Mouse (Mus musculus): ENCODE results near the gene Phf13. TPM values are rescaled to one million over a fixed set of nuclear protein-coding genes. Genes with fewer than 3 reads are reported as not detected.

The Phf13 gene
- polyA plus RNA-seq, 1 experiment from 2014 or later, result 22.8 TPM

GRCm38 (mm10) chr4:152010091-152010706 is 14.1 kb upstream of the Phf13 start:
- WGBS, result 3% methylated on average over 10 of the region's 10 CpGs
- Histone ChIP-seq H3K4me3 (ENCODE audit: low read depth, low read length) (peak overlapping the region; percentile 68), H3K36me3 (ENCODE audit: control insufficient read depth, insufficient read depth, low read length) (peaks cover 13% of the 10 kb centered on the region; the same call in 1 of the 2 replicates), H3K4me2 (replicated peaks; ENCODE audit: low read depth, low read length) (peak overlapping the region; percentile 100), H3K4me1 (ENCODE audit: control insufficient read depth, insufficient read depth, low read length) (peaks cover 34% of the 10 kb centered on the region), H3K27me3 (ENCODE audit: control insufficient read depth, insufficient read depth, low read length) (no peaks in the 10 kb centered on the region), H3K9me3 (ENCODE audit: control insufficient read depth, low read depth, low read length) (no peaks in the 10 kb centered on the region), H3K27ac (ENCODE audit: low read length) (peak overlapping the region; percentile 48; the same call in 1 of the 2 replicates), H3K9ac (replicated peaks; ENCODE audit: low read depth, low read length) (peak overlapping the region; percentile 62)
- ATAC-seq (ENCODE audit: insufficient number of reproducible peaks, insufficient read depth, low FRiP score, low read depth), result peak; percentile 9; the same call in 1 of the 2 replicates

DNA sequence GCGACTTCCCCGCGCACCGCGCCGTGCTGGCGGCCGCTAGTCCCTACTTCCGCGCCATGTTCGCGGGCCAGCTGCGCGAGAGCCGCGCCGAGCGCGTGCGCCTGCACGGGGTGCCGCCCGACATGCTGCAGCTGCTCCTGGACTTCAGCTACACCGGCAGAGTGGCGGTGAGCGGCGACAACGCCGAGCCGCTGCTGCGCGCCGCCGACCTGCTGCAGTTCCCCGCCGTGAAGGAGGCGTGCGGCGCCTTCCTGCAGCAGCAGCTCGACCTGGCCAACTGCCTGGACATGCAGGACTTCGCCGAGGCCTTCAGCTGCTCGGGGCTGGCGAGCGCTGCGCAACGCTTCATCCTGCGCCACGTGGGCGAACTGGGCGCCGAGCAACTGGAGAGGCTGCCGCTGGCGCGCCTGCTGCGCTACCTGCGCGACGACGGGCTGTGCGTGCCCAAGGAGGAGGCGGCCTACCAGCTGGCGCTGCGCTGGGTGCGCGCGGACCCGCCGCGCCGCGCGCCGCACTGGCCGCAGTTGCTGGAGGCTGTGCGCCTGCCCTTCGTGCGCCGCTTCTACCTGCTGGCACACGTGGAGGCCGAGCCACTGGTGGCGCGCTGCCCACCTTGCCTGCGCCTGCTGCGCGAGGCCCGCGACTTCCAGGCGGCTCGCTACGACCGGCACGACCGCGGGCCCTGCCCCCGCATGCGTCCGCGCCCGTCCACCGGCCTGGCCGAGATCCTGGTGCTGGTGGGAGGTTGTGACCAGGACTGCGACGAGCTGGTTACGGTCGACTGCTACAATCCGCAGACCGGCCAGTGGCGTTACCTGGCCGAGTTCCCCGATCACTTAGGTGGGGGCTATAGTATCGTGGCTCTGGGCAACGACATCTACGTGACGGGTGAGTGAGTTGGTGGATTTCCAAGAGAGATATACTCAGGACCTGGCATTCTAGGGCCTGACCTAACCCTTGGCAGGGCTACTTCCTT is 13.3 kb upstream of the Phf13 start:
- Histone ChIP-seq H3K36me3 (ENCODE audit: control insufficient read depth, insufficient read depth, low read length) (peaks cover 8% of the 10 kb centered on the region; the same call in 1 of the 2 replicates), H3K27me3 (ENCODE audit: control insufficient read depth, insufficient read depth, low read length) (no peaks in the 10 kb centered on the region), H3K9me3 (ENCODE audit: control insufficient read depth, low read depth, low read length) (no peaks in the 10 kb centered on the region), H3K4me2 (replicated peaks; ENCODE audit: low read depth, low read length) (peak overlapping the region; percentile 100), H3K9ac (replicated peaks; ENCODE audit: low read depth, low read length) (peak overlapping the region; percentile 62), H3K27ac (ENCODE audit: low read length) (peak overlapping the region; percentile 88), H3K4me1 (ENCODE audit: control insufficient read depth, insufficient read depth, low read length) (peaks cover 34% of the 10 kb centered on the region), H3K4me3 (ENCODE audit: low read depth, low read length) (peak overlapping the region; percentile 68)
- under 1% methylated on average over 115 of the region's 115 CpGs for WGBS
- peak; percentile 59 for ATAC-seq (ENCODE audit: insufficient number of reproducible peaks, insufficient read depth, low FRiP score, low read depth)

DNA sequence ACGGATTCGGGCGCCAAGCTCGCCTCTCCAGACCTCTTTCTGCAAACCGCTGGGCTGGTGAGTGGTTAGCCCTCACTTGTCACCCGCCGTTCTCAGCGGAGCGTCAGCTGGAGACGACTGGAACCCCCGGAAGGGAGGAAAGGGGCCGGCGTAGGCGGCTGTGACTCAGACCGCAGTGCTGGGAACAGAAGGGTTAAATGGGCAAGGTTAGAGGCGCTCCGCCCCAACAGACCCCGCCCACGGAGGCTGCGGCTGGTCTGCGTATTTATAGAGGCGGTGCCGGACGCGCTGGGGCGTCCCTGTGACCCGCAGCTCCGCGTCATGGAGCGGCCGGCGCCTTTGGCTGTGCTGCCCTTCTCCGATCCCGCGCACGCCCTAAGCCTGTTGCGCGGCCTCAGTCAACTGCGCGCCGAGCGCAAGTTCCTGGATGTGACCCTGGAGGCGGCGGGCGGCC is 12.6 kb upstream of the Phf13 start, which contains the start of gene Klhl21:
Gene Klhl21, plus strand, starts transcription at position 182 of the 454 bp plus-strand sequence.
- peak; percentile 90 for ATAC-seq (ENCODE audit: insufficient number of reproducible peaks, insufficient read depth, low FRiP score, low read depth)
- under 1% methylated on average over 45 of the region's 45 CpGs for WGBS
- Histone ChIP-seq H3K9ac (replicated peaks; ENCODE audit: low read depth, low read length) (peak within 1 kb of the TSS; percentile 62), H3K4me1 (ENCODE audit: control insufficient read depth, insufficient read depth, low read length) (peaks cover 34% of the 10 kb centered on the region), H3K27ac (ENCODE audit: low read length) (peak within 1 kb of the TSS; percentile 88), H3K9me3 (ENCODE audit: control insufficient read depth, low read depth, low read length) (no peaks in the 10 kb centered on the region), H3K36me3 (ENCODE audit: control insufficient read depth, insufficient read depth, low read length) (peaks cover 6% of the 10 kb centered on the region; the same call in 1 of the 2 replicates), H3K4me3 (ENCODE audit: low read depth, low read length) (peak within 1 kb of the TSS; percentile 68), H3K27me3 (ENCODE audit: control insufficient read depth, insufficient read depth, low read length) (no peaks in the 10 kb centered on the region), H3K4me2 (replicated peaks; ENCODE audit: low read depth, low read length) (peak within 1 kb of the TSS; percentile 100)

- peak overlapping the region; percentile 100 for H3K4me2 ChIP-seq (replicated peaks; ENCODE audit: low read depth, low read length)
- peak overlapping the region; percentile 88 for H3K27ac ChIP-seq (ENCODE audit: low read length)
- WGBS, result 1% methylated on average over 14 of the region's 14 CpGs
- ATAC-seq (ENCODE audit: insufficient number of reproducible peaks, insufficient read depth, low FRiP score, low read depth), result no peak
- no peaks in the 10 kb centered on the region for H3K9me3 ChIP-seq (ENCODE audit: control insufficient read depth, low read depth, low read length)
- peaks cover 34% of the 10 kb centered on the region for H3K4me1 ChIP-seq (ENCODE audit: control insufficient read depth, insufficient read depth, low read length)
- peaks cover 6% of the 10 kb centered on the region; the same call in 1 of the 2 replicates for H3K36me3 ChIP-seq (ENCODE audit: control insufficient read depth, insufficient read depth, low read length)
- H3K4me3 ChIP-seq (ENCODE audit: low read depth, low read length), result peak overlapping the region; percentile 68
- H3K27me3 ChIP-seq (ENCODE audit: control insufficient read depth, insufficient read depth, low read length), result no peaks in the 10 kb centered on the region
- H3K9ac ChIP-seq (replicated peaks; ENCODE audit: low read depth, low read length), result no peak overlapping the region; the same call in 1 of the 2 replicates
Observed at GRCm38 (mm10) chr4:152008148-152008500, 12.1 kb upstream of the Phf13 start.

DNA sequence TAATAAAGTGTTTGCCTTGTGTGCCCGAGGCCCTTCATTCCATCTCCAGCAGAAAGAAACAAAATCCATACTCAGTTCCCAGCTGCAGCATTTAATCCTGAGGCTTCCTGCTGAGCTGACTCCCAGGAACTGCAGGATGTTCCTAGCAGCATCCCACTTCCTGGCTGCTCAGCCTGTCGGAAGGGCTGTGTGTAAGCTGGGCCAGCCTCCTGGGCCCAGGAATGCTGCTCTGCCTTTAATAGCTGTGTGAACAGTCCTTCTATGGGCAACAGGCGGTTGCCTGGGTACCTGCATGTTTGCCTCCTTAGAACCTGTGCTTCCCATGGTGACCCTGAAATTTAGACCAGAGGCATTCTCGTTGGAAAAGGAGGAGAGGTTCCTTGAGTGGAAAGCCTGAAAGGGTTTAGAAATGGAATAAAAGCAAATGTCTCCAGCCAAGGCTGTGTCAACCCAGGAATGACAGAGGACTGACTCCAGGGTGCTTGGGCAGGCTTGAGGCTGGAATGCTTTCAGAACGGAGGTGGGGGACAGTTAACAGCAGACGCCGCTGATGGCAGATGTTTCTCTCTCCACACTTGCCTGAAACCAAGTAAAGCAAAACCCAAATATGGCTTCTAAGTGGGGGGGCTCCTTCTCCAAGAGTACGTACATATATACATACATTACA is 11.6 kb upstream of the Phf13 start:
- WGBS, result 6% methylated on average over 8 of the region's 8 CpGs
- no peak for ATAC-seq (ENCODE audit: insufficient number of reproducible peaks, insufficient read depth, low FRiP score, low read depth)
- peak overlapping the region; percentile 88 for H3K27ac ChIP-seq (ENCODE audit: low read length)
- no peak overlapping the region for H3K9ac ChIP-seq (replicated peaks; ENCODE audit: low read depth, low read length)
- H3K9me3 ChIP-seq (ENCODE audit: control insufficient read depth, low read depth, low read length), result no peaks in the 10 kb centered on the region
- H3K36me3 ChIP-seq (ENCODE audit: control insufficient read depth, insufficient read depth, low read length), result peaks cover 4% of the 10 kb centered on the region; the same call in 1 of the 2 replicates
- peaks cover 34% of the 10 kb centered on the region for H3K4me1 ChIP-seq (ENCODE audit: control insufficient read depth, insufficient read depth, low read length)
- peak overlapping the region; percentile 100 for H3K4me2 ChIP-seq (replicated peaks; ENCODE audit: low read depth, low read length)
- no peaks in the 10 kb centered on the region for H3K27me3 ChIP-seq (ENCODE audit: control insufficient read depth, insufficient read depth, low read length)
- H3K4me3 ChIP-seq (ENCODE audit: low read depth, low read length), result peak overlapping the region; percentile 68

- no peaks in the 10 kb centered on the region for H3K36me3 ChIP-seq (ENCODE audit: control insufficient read depth, insufficient read depth, low read length)
- ATAC-seq (ENCODE audit: insufficient number of reproducible peaks, insufficient read depth, low FRiP score, low read depth), result no peak
- peak overlapping the region; percentile 88; the same call in 1 of the 2 replicates for H3K27ac ChIP-seq (ENCODE audit: low read length)
- H3K4me2 ChIP-seq (replicated peaks; ENCODE audit: low read depth, low read length), result no peak overlapping the region
- H3K27me3 ChIP-seq (ENCODE audit: control insufficient read depth, insufficient read depth, low read length), result no peaks in the 10 kb centered on the region
- H3K9me3 ChIP-seq (ENCODE audit: control insufficient read depth, low read depth, low read length), result no peaks in the 10 kb centered on the region
- no peak overlapping the region for H3K9ac ChIP-seq (replicated peaks; ENCODE audit: low read depth, low read length)
- 41% methylated on average over 3 of the region's 3 CpGs for WGBS
- H3K4me3 ChIP-seq (ENCODE audit: low read depth, low read length), result no peak overlapping the region
- peaks cover 34% of the 10 kb centered on the region for H3K4me1 ChIP-seq (ENCODE audit: control insufficient read depth, insufficient read depth, low read length)
Observed at GRCm38 (mm10) chr4:152006812-152007211, 10.8 kb upstream of the Phf13 start.

DNA sequence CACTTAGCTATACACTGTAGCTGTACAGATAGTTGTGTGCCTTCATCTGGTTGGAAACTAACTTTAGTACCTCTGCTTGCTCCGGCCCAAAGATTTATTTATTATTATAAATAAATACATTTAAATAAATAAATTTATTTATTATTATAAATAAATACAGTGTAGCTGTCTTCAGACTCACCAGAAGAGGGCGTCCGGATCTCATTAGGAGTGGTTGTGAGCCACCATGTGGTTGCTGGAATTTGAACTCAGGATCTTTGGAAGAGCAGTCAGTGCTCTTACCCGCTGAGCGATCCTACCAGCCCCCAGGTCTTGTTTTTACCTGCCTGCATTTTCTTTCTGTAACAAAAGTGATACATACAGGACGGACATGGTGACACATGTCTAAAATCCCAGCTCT is 10.1 kb upstream of the Phf13 start:
- H3K9ac ChIP-seq (replicated peaks; ENCODE audit: low read depth, low read length), result no peak overlapping the region
- H3K4me3 ChIP-seq (ENCODE audit: low read depth, low read length), result no peak overlapping the region
- ATAC-seq (ENCODE audit: insufficient number of reproducible peaks, insufficient read depth, low FRiP score, low read depth), result no peak
- peaks cover 32% of the 10 kb centered on the region for H3K4me1 ChIP-seq (ENCODE audit: control insufficient read depth, insufficient read depth, low read length)
- no peak overlapping the region for H3K4me2 ChIP-seq (replicated peaks; ENCODE audit: low read depth, low read length)
- H3K36me3 ChIP-seq (ENCODE audit: control insufficient read depth, insufficient read depth, low read length), result no peaks in the 10 kb centered on the region
- H3K27me3 ChIP-seq (ENCODE audit: control insufficient read depth, insufficient read depth, low read length), result no peaks in the 10 kb centered on the region
- H3K9me3 ChIP-seq (ENCODE audit: control insufficient read depth, low read depth, low read length), result no peaks in the 10 kb centered on the region
- 77% methylated on average over 6 of the region's 6 CpGs for WGBS
- no peak overlapping the region for H3K27ac ChIP-seq (ENCODE audit: low read length)

- Histone ChIP-seq H3K27me3 (ENCODE audit: control insufficient read depth, insufficient read depth, low read length) (no peaks in the 10 kb centered on the region), H3K27ac (ENCODE audit: low read length) (no peak overlapping the region), H3K36me3 (ENCODE audit: control insufficient read depth, insufficient read depth, low read length) (no peaks in the 10 kb centered on the region), H3K4me1 (ENCODE audit: control insufficient read depth, insufficient read depth, low read length) (peaks cover 11% of the 10 kb centered on the region), H3K9me3 (ENCODE audit: control insufficient read depth, low read depth, low read length) (no peaks in the 10 kb centered on the region), H3K9ac (replicated peaks; ENCODE audit: low read depth, low read length) (no peak overlapping the region), H3K4me3 (ENCODE audit: low read depth, low read length) (no peak overlapping the region), H3K4me2 (replicated peaks; ENCODE audit: low read depth, low read length) (no peak overlapping the region)
- 81% methylated on average over 3 of the region's 3 CpGs for WGBS
- no peak for ATAC-seq (ENCODE audit: insufficient number of reproducible peaks, insufficient read depth, low FRiP score, low read depth)
Observed at GRCm38 (mm10) chr4:152002063-152002462, 6.0 kb upstream of the Phf13 start.

Data from stomach, embryonic 14.5 days (tissue).